In genomic region chr8:106888803-106889202, GRCm38 (mm10) we compare ENCODE assay signal across 13 mouse cellular contexts.
"Had no signal": no experiment of that assay in that cellular context is flagged by ENCODE, and none has a peak within 500 bp of the region (broad histone marks: within the 10 kb centered on the region; RNA-seq: fewer than 3 reads in every experiment).

No protein-coding gene starts in this region.

- H3K9ac ChIP-seq: limb, embryonic 15.5 days; liver, embryonic 12.5 days; lung, embryonic 14.5 days; neural tube, embryonic 15.5 days had no signal

- DNase-seq: kidney, postnatal 14 days; lung, embryonic 14.5 days; lung, postnatal 10 days; lung, postnatal 4 days; midbrain, embryonic 14.5 days; right cerebral cortex, adult 18-20 months had no signal

- H3K27me3 ChIP-seq: limb, embryonic 15.5 days; liver, embryonic 12.5 days; neural tube, embryonic 15.5 days had no signal

- H3K4me2 ChIP-seq: limb, embryonic 15.5 days; liver, embryonic 12.5 days; lung, embryonic 14.5 days; neural tube, embryonic 15.5 days had no signal

- ATAC-seq: liver, embryonic 12.5 days had no signal

- H3K4me3 ChIP-seq: left cerebral cortex, adult 2 months; limb, embryonic 15.5 days; liver, embryonic 12.5 days; midbrain, embryonic 10.5 days; myocyte; neural tube, embryonic 15.5 days had no signal

- H3K27ac ChIP-seq: left cerebral cortex, adult 2 months; limb, embryonic 15.5 days; liver, embryonic 12.5 days; midbrain, embryonic 10.5 days; neural tube, embryonic 15.5 days; stomach, postnatal 0 days had no signal

- H3K9me3 ChIP-seq: limb, embryonic 15.5 days; liver, embryonic 12.5 days; midbrain, embryonic 10.5 days; neural tube, embryonic 15.5 days had no signal
